ENCODE assay signal across 8 mouse cellular contexts in genomic region chr9:59484760-59485159, GRCm38 (mm10). TPM values are rescaled to one million over a fixed set of nuclear protein-coding genes. Genes with fewer than 3 reads are reported as not detected.
DNase-seq lines count a peak whose midpoint lies in the region; ATAC-seq and TF ChIP-seq lines count a peak whose summit lies in the region.

No protein-coding gene starts in this region.

- no peak for ATAC-seq in CD4-positive, CD25-positive, alpha-beta regulatory T cell, adult 4 months
- ATAC-seq in lung, postnatal 0 days = no peak
- ATAC-seq in stomach, embryonic 14.5 days (ENCODE audit: insufficient number of reproducible peaks, insufficient read depth, low FRiP score, low read depth) = no peak
- ATAC-seq in cerebellum, adult (ENCODE audit: insufficient number of reproducible peaks, low FRiP score, low TSS enrichment) = no peak

- peak overlapping the region; percentile 96 for H3K4me3 ChIP-seq in lung, postnatal 0 days (ENCODE audit: low read depth, low read length)
- peak overlapping the region; percentile 100 for H3K4me3 ChIP-seq in limb, embryonic 10.5 days
- H3K4me3 ChIP-seq in stomach, embryonic 14.5 days (ENCODE audit: low read depth, low read length) = peak overlapping the region; percentile 98

- peak; percentile 17 for DNase-seq in CD4-positive, CD25-positive, alpha-beta regulatory T cell, adult 2 months (ENCODE audit: low read depth, low spot score)
- DNase-seq in lung, postnatal 0 days (ENCODE audit: low spot score) = no peak
- DNase-seq in lung, postnatal 36 days = no peak
- no peak for DNase-seq in limb, embryonic 10.5 days (ENCODE audit: low spot score)
- DNase-seq in right cerebral cortex, postnatal 25 days = no peak

- no peaks in the 10 kb centered on the region; the same call in 1 of the 2 replicates for H3K4me1 ChIP-seq in lung, postnatal 0 days (ENCODE audit: insufficient read depth, low read depth, low read length)
- peaks cover 18% of the 10 kb centered on the region for H3K4me1 ChIP-seq in limb, embryonic 10.5 days
- peaks cover 8% of the 10 kb centered on the region; the same call in 1 of the 2 replicates for H3K4me1 ChIP-seq in stomach, embryonic 14.5 days (ENCODE audit: control insufficient read depth, insufficient read depth, low read length)

- 6% methylated on average over 7 of the region's 7 CpGs for WGBS in lung, postnatal 0 days
- 25% methylated on average over 7 of the region's 7 CpGs for WGBS in limb, embryonic 10.5 days
- WGBS in stomach, embryonic 14.5 days = 11% methylated on average over 7 of the region's 7 CpGs

- no peak overlapping the region for H3K27ac ChIP-seq in lung, postnatal 0 days (ENCODE audit: low read length)
- H3K27ac ChIP-seq in limb, embryonic 10.5 days = no peak overlapping the region
- H3K27ac ChIP-seq in stomach, embryonic 14.5 days (ENCODE audit: low read length) = no peak overlapping the region

- peak overlapping the region; percentile 95; the same call in 1 of the 2 replicates for H3K9ac ChIP-seq in lung, postnatal 0 days (replicated peaks; ENCODE audit: low read depth)
- H3K9ac ChIP-seq in stomach, embryonic 14.5 days (replicated peaks; ENCODE audit: low read depth, low read length) = peak overlapping the region; percentile 94

- H3K27me3 ChIP-seq in lung, postnatal 0 days (replicated peaks; ENCODE audit: insufficient read depth, low read length) = no peaks in the 10 kb centered on the region
- no peaks in the 10 kb centered on the region for H3K27me3 ChIP-seq in limb, embryonic 10.5 days (ENCODE audit: low read depth, poor library complexity, severe bottlenecking)
- H3K27me3 ChIP-seq in stomach, embryonic 14.5 days (ENCODE audit: control insufficient read depth, insufficient read depth, low read length) = no peaks in the 10 kb centered on the region

- TF ChIP-seq CTCF in lung, postnatal 0 days (IDR thresholded peaks at IDR 0.05) = no peak

- no peaks in the 10 kb centered on the region for H3K9me3 ChIP-seq in lung, postnatal 0 days (ENCODE audit: low read length)
- H3K9me3 ChIP-seq in limb, embryonic 10.5 days (replicated peaks) = no peaks in the 10 kb centered on the region
- H3K9me3 ChIP-seq in stomach, embryonic 14.5 days (ENCODE audit: control insufficient read depth, low read depth, low read length) = no peaks in the 10 kb centered on the region

- peak overlapping the region; percentile 73 for H3K4me2 ChIP-seq in lung, postnatal 0 days (replicated peaks; ENCODE audit: low read depth, low read length)
- H3K4me2 ChIP-seq in stomach, embryonic 14.5 days (replicated peaks; ENCODE audit: low read depth, low read length) = peak overlapping the region; percentile 87

- H3K36me3 ChIP-seq in lung, postnatal 0 days (ENCODE audit: insufficient read depth, low read length) = no peaks in the 10 kb centered on the region
- peaks cover 14% of the 10 kb centered on the region for H3K36me3 ChIP-seq in limb, embryonic 10.5 days
- H3K36me3 ChIP-seq in stomach, embryonic 14.5 days (ENCODE audit: control insufficient read depth, insufficient read depth, low read length) = no peaks in the 10 kb centered on the region

- TF ChIP-seq EP300 in lung, postnatal 0 days (IDR thresholded peaks at IDR 0.05) = no peak

RNA-seq across cellular contexts. Expression of gene Arih1, which starts 1.7 kb away (rescaled TPM):
- 10 to 100 TPM; 29.6 to 30.0 TPM for polyA plus RNA-seq in CD4-positive, CD25-positive, alpha-beta regulatory T cell, adult 4 months (2017; shearing (Covaris generic))
- polyA plus RNA-seq in lung, postnatal 0 days (2015; fragmentation: Nextera tagmentation; extraction: Ambion mirVana) = 7.0 and 9.2 TPM in 2 replicates
- 17.4 and 22.1 TPM in 2 replicates for polyA plus RNA-seq in limb, embryonic 10.5 days (2016; fragmentation: Nextera tagmentation; extraction: Ambion mirVana)
- polyA plus RNA-seq in stomach, embryonic 14.5 days (2014; fragmentation: Nextera tagmentation; extraction: Ambion mirVana) = 18.3 and 19.4 TPM in 2 replicates

RNA-seq across cellular contexts. Expression of gene Hexa, which starts 54.6 kb away (rescaled TPM):
- polyA plus RNA-seq in CD4-positive, CD25-positive, alpha-beta regulatory T cell, adult 4 months (2017; shearing (Covaris generic)) = 10 to 100 TPM; 37.1 to 56.0 TPM
- 61.6 and 69.9 TPM in 2 replicates for polyA plus RNA-seq in lung, postnatal 0 days (2015; fragmentation: Nextera tagmentation; extraction: Ambion mirVana)
- 38.9 and 46.1 TPM in 2 replicates for polyA plus RNA-seq in limb, embryonic 10.5 days (2016; fragmentation: Nextera tagmentation; extraction: Ambion mirVana)
- polyA plus RNA-seq in stomach, embryonic 14.5 days (2014; fragmentation: Nextera tagmentation; extraction: Ambion mirVana) = 86.7 and 88.1 TPM in 2 replicates

RNA-seq across cellular contexts. Expression of gene Tmem202, which starts 54.9 kb away (rescaled TPM):
- 1 to 10 TPM in 1 of 2 experiments, under 1 TPM in 1; 0.89 to 1.4 TPM for polyA plus RNA-seq in CD4-positive, CD25-positive, alpha-beta regulatory T cell, adult 4 months (2017; shearing (Covaris generic))
- 0.57 and 0.83 TPM in 2 replicates for polyA plus RNA-seq in lung, postnatal 0 days (2015; fragmentation: Nextera tagmentation; extraction: Ambion mirVana)
- not detected in 2 replicates for polyA plus RNA-seq in limb, embryonic 10.5 days (2016; fragmentation: Nextera tagmentation; extraction: Ambion mirVana)
- polyA plus RNA-seq in stomach, embryonic 14.5 days (2014; fragmentation: Nextera tagmentation; extraction: Ambion mirVana) = 0.39 TPM in 1 of 2 replicates, not detected in the other
